Mouse (Mus musculus): Measurements from ENCODE around the gene Slc6a8.

Slc6a8 gene

DNA sequence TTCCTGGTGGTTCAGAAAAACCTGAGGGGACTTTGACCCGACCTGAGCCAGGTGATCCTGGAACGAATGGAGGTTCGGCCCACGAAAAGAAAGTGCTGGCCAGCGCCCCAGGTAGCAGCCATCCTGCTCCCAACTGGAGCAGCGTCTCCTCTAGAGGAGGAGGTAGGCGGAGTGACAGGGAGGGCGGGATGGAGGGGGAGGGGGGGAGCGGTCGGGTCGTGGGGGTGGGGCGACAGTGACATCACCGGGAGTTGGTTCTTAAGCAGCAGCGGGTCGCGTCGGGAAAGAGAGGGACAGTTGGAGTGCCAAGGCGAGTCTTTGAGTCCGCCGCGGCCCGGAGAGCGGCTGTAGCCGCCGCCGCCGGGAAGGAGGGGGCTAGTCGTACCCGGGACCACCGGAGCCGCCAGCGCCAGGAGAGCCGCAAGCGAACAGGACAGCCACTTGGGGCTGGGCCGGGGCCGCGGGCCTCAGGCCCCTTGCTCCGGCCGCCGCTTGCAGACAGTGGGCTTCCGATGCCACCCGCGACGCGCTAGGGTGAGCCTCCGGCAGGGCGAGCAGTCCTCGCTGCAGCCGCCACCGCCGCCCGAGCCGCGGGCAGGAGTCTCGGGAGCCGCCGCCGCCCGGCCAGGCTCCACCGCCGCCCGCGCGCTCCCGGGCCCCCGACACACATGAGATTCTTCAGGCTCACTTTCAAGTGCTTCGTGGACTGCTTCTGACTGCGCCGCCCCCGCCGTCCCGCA, at the start of gene Slc6a8:
TSS of gene Slc6a8 (plus strand) at position 272 of the 740 bp plus-strand sequence.
- DNase-seq (ENCODE audit: low spot score): no peak

DNA sequence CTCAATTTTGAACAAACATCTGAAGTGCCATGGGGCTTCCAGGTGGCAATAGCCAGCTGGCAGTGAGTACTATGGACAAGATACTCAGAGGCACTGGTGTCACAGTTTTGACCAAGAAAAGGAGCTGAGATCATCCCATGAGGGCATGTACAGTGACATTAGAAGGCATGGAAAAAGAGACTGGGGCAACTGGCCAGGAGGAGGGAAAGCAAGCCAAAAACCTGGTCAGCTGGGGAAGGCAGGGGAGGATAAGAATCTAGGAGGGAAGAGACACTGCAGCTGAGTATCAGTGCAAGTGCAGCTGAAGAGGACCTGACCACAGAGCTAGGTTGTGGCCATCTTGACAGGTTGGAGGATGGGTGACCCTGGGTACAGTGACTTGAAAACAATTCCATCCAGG, 46.0 kb upstream of the Slc6a8 start:
- no peak for DNase-seq (ENCODE audit: low spot score)

DNA sequence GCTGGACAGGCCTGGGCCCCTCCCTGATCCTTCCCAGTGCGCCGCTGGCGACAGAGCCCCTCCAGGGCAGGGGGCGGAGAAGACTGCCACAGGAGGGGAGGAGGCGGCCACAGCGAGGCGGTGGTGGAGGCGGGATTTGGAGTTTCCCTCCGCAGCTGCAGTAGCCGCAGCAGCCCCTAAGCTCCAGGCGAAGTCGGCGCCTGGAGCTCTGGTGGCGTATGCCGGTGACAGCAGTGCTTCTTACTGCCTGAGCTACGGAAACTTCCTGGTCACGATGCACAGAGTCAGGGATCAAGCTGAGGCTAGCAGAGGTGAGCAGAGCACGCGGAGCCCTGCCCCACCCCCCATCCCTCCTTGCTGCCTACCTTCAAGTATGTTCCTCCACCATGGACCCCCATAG, 37.5 kb upstream of the Slc6a8 start:
- DNase-seq (ENCODE audit: low spot score): no peak

DNA sequence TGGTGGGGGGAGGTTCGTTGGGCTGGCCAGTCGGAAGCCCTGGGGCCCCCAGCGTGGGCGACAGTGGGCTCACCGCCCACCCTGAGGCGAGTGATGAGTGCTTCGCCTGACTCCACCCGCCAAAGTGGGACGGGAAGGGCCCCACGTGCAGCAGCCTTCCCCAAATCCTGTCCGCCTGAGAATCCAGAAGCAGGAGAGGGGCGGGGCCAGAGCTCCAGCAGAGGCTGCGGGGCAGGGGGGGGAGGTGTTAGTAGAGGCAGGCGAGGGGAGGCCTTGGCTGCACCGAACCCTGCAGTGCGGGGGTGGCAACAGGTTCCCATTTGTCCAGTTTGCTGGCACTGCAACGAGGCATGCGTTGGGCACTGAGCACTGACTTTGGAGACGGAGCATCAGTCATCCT, 35.5 kb upstream of the Slc6a8 start:
- DNase-seq (ENCODE audit: low spot score): no peak

DNA sequence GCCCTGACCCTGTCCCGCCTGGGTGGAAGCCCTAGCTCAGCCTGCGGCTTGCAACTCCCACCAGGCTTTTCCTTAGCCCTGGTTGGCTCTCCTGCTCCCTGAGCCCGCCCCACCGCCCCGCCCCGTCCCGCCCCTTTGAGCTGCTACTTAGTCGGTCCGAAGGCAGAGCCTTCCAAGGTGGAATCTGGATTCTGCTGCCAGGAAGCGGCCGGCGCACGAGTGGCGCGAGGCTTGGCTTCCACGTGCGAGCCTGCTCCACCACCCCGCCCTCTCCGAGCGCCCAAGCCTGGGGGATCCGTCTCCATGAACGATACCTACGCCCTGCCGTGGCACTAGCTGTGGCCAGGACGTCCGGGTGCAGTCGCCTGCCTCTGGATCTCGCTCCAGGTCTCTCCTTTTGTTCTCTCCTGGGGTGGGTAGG, 33.7 kb upstream of the Slc6a8 start, which contains the start of gene Dusp9:
TSS of gene Dusp9 (plus strand) at position 165 of the 421 bp plus-strand sequence.
- peak; percentile 17 for DNase-seq (ENCODE audit: low spot score)

DNA sequence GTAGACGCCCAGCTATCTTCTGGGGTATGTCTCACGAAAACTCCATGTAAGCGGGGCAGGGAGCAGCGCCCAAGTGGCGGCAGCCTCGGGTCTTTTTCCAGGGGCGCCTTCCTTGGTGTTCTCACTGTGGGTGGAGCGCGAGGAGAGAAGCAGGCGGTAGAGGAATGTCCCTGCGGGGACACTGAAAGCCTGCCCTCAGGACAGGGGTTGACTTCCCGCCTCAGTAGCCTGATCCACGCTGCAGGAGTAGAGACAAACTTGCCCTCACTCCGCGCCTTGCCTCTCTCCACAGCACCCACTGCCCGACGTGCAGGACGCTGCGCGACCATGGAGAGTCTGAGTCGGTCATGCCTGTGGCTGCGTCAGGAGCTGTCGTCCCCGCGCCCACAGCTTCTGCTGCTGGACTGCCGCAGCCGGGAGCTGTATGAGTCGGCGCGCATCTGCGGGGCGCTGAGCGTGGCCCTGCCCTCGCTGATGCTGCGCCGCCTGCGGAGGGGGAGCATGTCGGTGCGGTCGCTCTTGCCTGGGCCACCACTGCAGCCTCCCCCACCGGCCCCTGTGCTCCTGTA, 33.0 kb upstream of the Slc6a8 start:
- no peak for DNase-seq (ENCODE audit: low spot score)

DNA sequence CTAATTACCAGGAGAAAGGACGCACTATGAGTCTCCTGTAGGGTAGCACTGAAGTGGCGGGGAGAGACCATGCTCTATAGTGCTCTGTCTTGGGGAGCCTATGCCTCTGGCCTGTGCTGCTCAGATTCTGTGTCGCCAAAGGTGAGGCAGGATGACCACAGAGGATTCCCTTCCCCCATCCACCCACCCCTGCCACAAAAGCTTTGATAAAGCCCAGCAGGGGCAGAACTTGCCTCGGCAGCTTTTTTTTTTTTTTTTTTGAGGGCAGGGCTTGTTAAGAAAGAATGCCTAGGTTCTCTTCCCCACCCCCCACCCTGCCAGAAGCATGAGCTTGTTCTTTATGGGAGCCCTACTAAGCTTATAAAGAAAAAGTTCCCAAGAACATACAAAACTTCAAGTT, 27.8 kb upstream of the Slc6a8 start:
- no peak for DNase-seq (ENCODE audit: low spot score)

DNA sequence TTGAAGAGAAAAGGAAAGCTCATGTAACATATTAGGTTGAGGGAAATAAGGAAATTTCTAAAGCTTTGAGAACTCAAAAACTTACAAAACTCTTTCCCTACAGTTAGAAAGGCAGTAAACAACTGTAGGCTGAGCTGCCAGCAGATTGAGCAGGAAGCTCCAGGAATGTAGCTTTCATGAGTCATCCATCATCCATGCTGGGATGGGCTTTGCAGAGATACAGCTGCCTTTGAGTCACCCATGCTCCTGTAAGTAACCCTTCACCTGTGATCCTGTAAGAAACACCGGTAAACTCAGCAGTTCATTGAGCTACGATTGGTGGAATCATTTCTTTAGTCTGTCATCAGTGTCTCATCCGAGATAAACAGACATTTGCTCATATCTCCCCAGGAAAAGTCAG, 22.1 kb upstream of the Slc6a8 start:
- DNase-seq (ENCODE audit: low spot score): no peak

DNA sequence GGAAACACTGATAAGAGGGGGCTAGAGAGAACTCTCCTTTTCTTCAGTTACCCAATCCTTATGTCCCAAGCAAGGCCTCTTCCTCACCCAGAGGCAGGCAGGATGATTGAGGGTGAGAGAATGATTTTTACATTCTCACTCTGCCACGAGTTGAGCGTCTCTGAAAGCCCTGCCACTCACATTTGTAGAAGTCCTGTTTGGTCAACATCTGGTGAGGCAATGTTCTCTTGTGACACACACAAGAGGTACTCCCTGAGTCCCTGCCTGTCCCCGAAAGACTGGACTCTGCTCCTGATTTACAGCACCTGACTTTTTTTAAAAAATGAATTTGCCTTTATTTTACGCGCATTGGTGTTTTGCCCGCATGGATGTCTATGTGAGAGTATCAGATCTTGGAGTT, 19.6 kb upstream of the Slc6a8 start:
- no peak for DNase-seq (ENCODE audit: low spot score)

DNA sequence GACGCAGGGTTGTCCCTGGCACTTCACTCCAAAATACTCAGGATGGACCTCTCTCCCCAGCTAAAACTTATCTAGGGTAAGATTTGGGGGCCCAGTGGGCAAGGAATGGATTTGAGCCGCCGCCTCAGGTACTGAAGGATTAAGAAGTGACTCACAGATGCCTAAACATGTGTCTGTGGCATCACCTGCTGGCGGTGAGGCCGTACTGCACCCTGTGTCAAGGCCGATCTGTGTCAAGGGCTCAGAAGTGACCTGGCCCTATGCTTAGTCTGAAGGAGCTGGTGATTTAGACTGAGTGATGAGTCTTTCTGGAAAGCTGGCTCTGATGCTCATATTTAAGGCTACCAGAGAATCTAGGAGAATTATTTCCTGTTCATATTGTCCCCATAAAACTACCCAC, 18.8 kb upstream of the Slc6a8 start:
- peak; percentile 56 for DNase-seq (ENCODE audit: low spot score)

DNA sequence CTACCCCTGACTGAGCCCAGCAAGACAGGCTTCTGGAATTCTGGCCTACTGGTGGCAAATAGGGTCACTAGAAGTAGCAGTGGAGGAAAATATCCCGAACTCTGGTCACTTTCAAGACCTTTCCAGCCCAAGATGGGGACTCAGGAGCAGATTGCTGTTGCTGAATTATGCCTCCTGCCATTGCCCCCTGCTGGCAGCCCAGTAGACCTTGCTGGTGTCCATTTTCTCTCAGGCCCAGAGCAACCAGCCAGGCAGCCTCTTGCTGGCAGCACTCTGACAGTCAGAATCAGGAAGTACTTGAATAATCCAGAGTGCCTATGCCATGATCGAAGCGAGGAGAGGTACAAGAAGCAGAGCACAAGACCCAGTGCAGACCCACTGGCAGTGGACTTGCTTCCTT, 17.4 kb upstream of the Slc6a8 start:
- DNase-seq (ENCODE audit: low spot score): peak; percentile 11

DNA sequence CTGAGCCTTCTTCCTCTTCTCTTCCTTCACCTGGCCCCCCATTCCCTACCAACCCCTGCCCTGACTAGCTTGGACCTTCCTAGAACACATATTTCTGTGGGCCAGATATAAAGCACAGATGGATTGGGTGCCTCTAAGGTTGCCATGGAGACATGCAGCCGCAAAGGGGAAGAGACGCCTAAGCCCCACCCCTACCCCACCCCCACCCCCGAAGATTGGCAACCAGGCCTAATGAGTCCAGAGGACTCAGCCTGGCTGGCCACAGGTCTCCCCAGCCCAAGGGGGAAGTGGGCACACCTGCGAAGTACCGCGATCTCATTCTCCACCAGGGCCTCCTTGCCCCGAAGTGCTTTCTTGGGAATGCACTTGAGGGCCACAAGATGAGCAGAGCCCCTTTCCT, 14.6 kb upstream of the Slc6a8 start:
- DNase-seq (ENCODE audit: low spot score): no peak

DNA sequence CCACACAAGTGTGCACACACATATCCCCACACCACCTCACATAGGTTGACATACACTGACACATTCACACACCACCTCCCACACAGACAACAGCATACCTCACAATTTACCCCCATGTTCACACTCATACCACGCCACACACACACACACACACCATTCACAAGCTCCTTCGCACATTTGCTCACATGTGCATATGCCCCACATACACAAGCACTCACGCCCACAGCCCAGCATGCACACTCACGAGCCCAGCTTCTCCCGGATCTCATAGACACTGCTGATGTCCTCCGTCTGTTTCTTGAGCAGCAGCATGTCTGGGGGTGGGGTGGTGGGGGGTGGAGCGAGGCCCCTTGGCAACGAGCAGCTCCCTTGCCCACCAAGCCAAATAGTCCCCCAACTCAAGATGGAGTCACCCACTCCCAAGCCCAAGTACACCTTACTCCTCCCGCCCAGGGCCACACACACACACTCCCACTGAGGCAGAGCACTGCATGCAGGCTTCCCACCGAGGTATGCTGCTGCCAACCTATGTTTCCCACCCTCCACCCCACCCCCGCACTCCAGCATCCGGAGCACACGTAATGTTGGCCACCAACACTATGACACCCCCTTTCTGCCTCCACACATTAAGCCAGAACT, 13.9 kb upstream of the Slc6a8 start:
- DNase-seq (ENCODE audit: low spot score): no peak

DNA sequence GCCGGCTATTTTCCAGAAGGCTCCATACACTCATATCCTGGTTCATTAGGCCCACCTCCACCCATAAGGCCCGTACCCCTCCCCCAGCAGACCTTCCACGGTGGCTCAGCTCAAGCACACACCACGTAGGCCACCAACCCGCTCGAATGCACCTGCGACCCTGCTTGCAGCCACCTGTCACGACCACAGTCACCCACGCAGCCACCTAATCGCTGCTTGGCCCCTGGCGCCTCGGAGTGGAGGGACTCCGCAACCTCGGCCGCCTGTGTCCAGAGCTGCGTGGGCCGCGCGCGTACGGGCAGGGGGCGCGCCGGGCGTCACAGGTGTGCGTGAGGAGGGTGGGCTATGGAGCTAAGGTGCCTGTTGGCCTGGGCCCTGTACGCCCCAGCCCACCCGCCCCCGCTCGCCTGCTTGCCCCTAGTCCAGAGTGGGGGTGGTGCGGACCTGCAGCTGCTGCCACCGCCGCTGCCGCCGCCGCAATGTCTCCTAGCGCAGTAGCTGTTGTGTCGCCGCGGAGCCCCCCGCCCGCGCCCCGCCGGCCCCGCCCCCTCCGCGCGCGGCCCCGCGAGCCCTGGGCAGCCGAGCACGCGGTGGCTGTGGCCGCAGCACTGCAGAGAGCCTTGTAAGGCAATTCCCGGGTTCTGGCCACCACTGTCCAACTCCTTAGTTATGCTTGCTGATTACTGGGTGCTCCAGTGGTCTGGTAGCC, 13.2 kb upstream of the Slc6a8 start, which contains the start of gene Pnck:
TSS of gene Pnck (minus strand) at position 543 of the 709 bp plus-strand sequence.
- DNase-seq (ENCODE audit: low spot score): no peak

DNA sequence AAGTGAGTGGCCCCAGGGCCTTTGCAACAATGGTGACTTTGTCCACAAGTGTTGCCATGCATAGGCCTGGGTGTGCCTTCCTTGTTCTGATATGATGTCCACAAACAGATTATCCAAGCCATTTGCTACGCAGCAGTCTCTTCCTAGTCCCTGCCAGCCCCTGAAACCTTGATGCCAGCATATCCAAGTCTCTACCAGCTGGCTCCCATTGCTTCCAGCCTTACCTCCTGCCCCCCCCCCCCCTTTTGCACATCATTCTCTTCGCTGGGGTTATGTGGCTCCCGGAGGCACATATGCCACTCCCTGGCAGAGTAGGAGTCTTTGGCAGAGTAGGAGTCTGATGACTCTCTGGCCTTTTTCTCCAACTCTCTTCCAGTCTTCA, 12.7 kb upstream of the Slc6a8 start:
- no peak for DNase-seq (ENCODE audit: low spot score)

DNA sequence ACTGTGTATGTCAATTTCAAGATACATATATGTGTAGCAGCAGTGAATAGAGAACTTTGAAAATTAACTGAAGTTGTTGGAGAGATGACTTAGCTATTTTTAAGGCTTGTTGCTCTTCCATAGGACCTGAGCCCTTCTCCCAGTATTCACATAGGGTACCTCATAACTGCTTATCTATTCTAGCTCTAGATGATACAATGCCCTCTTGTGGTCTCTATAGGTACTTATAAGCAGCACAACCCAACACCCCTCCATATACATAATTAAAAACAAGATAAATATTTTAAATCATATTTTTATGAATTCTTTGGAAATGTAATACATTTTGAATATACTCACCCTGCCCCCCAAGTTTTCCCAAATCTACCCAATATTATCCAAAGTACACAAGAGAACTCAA, 9.8 kb upstream of the Slc6a8 start:
- no peak for DNase-seq (ENCODE audit: low spot score)

DNA sequence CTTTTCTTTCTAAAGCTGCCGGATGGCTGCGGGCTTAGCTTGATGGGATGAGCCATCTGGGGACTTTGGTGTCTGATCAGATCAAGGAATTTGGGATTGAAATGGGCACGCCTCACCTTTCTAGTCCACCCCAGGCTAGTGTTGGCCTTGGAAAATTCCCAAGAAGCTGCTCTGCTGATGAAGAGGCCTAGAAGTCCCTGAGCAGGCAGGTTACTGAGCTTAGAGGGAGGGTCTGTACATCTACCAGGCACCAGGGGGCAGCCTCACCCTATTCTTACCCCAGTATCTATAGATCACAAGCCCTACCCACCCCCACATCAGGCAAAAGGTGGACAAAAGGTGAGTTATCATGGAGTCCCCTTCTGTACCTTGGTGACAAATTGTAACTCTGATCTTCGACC, 919 bp upstream of the Slc6a8 start:
- no peak for DNase-seq (ENCODE audit: low spot score)

DNA sequence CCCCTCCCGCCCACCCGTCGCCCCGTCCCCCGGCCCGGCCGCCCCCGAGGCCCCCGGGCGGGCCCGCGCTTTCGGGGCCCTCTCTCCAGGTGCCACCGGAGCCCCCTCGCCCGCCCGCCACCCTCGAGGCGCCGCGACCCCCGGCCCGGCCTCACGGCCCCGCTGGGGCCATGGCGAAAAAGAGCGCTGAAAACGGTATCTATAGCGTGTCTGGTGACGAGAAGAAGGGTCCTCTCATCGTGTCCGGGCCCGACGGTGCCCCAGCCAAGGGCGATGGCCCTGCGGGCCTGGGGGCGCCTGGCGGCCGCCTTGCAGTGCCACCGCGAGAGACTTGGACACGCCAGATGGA, 643 bp downstream of the Slc6a8 start:
- no peak for DNase-seq (ENCODE audit: low spot score)

DNA sequence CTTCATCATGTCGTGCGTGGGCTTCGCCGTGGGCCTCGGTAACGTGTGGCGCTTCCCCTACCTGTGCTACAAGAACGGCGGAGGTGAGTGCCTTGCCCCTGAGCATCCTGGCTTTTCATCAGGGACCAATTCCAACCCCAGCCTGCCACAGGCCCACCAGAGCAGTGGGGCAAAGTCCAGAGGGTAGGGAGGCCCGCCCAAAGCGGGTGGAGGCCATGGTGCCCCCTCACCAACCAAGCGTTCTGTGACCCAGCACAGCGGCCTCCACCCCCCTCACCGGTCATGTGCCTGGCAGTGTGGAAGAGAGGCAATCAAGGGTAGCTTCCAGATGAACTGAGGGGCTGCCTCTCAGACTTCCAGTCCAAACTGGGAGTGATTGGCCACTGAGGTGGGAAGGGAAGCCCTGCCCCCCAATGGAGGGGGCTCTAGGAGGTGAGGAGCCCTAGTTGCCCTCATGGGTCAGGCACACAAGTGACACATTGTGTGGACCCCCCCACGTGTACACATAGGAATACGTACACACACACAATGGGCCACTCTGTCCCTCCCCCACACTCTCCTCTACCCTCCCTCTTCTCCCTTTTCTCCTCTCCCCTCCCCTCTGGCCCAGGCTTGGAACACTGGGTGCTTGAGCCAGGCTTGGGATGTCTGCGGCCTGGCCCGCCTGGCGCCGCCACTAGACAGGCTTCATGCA, 1.2 kb downstream of the Slc6a8 start:
- no peak for DNase-seq (ENCODE audit: low spot score)

DNA sequence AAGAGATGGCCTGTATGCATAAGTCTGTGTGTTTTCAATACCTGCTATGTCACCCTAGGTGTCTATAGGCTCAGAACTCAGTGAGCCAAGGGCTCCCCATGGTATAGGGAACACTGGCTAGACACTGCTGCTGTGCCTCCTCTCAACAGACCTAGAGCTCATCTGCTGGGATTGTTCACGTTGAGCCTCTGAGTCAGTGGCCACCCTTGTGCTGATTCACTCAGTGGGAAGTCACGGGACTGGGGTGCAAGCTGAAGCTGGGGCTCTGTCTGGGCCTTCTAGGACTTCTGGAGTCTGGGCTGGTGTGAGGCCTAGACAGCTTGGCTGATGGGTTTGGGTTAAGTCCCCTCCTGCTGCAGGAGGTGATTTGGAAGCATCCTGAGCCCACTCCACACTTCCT, 2.3 kb downstream of the Slc6a8 start:
- DNase-seq (ENCODE audit: low spot score): no peak

DNA sequence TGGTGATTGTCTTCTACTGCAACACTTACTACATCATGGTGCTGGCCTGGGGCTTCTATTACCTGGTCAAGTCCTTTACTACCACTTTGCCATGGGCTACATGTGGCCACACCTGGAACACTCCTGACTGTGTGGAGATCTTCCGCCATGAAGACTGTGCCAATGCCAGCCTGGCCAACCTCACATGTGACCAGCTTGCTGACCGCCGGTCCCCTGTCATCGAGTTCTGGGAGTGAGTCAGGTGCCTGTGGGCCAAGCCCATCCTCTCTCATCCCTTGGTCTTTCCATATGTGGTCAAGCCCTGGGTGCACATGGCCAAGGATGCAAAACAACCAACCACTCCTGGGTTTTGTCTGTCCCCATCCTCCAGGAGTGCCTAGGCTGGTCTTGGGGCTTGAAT, 3.7 kb downstream of the Slc6a8 start:
- DNase-seq (ENCODE audit: low spot score): no peak

DNA sequence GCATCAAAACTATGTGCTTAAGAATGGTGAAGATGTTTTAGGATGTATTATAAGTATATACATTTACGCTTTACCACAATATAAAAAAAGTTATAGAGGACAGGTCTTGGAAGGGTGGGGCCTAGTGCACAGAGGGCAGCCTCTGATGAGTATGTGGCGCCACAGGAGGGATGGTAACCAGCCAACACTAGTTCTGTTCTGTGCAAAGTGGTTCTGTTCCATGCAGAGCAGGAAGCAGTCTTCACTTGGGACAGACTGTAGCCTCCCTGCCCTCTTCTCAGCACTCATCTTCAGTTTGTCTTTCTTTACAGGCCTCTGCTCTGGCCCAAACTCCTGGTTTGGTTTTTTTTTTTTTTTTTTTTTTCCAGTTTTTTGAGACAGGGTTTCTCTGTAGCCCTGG, 11.2 kb downstream of the Slc6a8 start:
- no peak for DNase-seq (ENCODE audit: low spot score)
